Mouse (Mus musculus) liver, embryonic 12.5 days (tissue): ENCODE data around the gene Vpreb3. TPM values are rescaled to one million over a fixed set of nuclear protein-coding genes. Genes with fewer than 3 reads are reported as not detected.
"Not testable (repeated sequence)": the region's sequence is repeated elsewhere in the genome, so short reads cannot be mapped to it uniquely, and the experiment has no call there.

Experiments used
- ATAC-seq: fragments of 200-750 bp; cut with Nextera tagmentation; 2 replicates; pipeline ENCODE4 v1.8.0; 2017; ENCODE audit warnings: moderate number of reproducible peaks, mild to moderate bottlenecking, moderate library complexity
- H3K27ac ChIP-seq: fragments of 300-500 bp; sonication (generic); 2 replicates; pipeline ENCODE4 v1.5.1; 2016; ENCODE audit warnings: mild to moderate bottlenecking
- H3K27me3 ChIP-seq: fragments of 300-500 bp; sonication (generic); replicated peaks from 2 replicates; pipeline ENCODE4 v1.6.1; 2016; ENCODE audit warnings: mild to moderate bottlenecking, moderate library complexity
- H3K36me3 ChIP-seq: fragments of 300-500 bp; sonication (generic); 2 replicates; pipeline ENCODE4 v1.6.1; 2016; ENCODE audit warnings: mild to moderate bottlenecking, moderate library complexity
- H3K4me1 ChIP-seq: fragments of 300-500 bp; sonication (generic); 2 replicates; pipeline ENCODE4 v1.6.1; 2016
- H3K4me2 ChIP-seq: fragments of 300-500 bp; sonication (generic); 2 replicates; pipeline ENCODE4 v1.6.1; 2016; ENCODE audit warnings: mild to moderate bottlenecking, moderate library complexity
- H3K4me3 ChIP-seq: fragments of 300-500 bp; sonication (generic); 2 replicates; pipeline ENCODE4 v1.5.1; 2016; ENCODE audit warnings: mild to moderate bottlenecking, moderate library complexity
- H3K9ac ChIP-seq: fragments of 300-500 bp; sonication (generic); 2 replicates; pipeline ENCODE4 v1.6.1; 2016; ENCODE audit warnings: mild to moderate bottlenecking, moderate library complexity
- H3K9me3 ChIP-seq: fragments of 300-500 bp; sonication (generic); replicated peaks from 2 replicates; pipeline ENCODE4 v1.6.1; 2016; ENCODE audit warnings: mild to moderate bottlenecking, moderate library complexity
- WGBS: fragments of 180-500 bp; shearing (Covaris S2); methylation state at CpG from one replicate; pipeline ENCODE4 v1.1.7; 2016; ENCODE audit not compliant: insufficient replicate concordance; 5-methylcytosine and 5-hydroxymethylcytosine counted together
- polyA plus RNA-seq: library from polyadenylated mRNA; unstranded; fragments of >200 nt; fragmentation: Nextera tagmentation; extraction: Ambion mirVana; gene quantifications from 2 replicates; pipeline ENCODE4 v1.2.1, GENCODE M21; 2016

Gene Vpreb3
- polyA plus RNA-seq, 1 experiment from 2014 or later = 0.27 TPM

DNA sequence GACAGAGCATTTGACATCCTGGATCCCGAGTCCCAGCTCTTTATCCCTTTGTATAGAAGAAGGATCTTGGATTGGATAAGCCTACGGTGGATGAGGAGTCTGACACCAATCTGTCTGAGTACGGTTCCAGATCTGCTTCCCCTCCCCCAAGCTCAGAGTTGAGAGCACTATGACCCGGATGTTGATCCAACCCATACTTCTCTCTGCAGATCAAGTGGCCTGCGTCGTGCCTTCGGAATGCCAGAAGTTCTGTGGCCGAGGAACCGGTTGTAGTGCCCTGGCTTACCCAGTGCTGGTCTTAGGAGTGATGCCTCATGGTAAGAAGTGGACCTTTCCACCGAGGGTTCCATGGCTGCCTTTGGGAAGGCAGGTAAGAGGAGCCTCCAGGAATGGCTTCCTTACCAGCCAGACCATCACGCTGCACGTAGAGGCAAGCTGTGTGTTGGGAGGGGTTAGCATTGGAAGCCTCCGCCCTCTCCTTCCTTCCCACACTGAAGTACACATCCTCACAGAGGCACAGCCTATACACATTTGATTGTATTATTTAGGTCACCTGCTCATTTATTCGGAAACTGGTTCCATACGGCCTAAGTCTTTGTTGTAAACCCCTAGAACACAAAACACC lies 50.9 kb downstream of the Vpreb3 start:
- no peak for ATAC-seq
- H3K27ac ChIP-seq = no peak overlapping the region
- H3K4me2 ChIP-seq = no peak overlapping the region
- H3K36me3 ChIP-seq = no peaks in the 10 kb centered on the region
- H3K9ac ChIP-seq = no peak overlapping the region
- H3K4me1 ChIP-seq = no peaks in the 10 kb centered on the region
- 65% methylated on average over 15 of the region's 15 CpGs for WGBS
- 0 out of 2 replicates have a peak, but pooled peaks cover 3% of the 10 kb centered on the region for H3K27me3 ChIP-seq
- H3K9me3 ChIP-seq = no peaks in the 10 kb centered on the region
- H3K4me3 ChIP-seq = no peak overlapping the region

DNA sequence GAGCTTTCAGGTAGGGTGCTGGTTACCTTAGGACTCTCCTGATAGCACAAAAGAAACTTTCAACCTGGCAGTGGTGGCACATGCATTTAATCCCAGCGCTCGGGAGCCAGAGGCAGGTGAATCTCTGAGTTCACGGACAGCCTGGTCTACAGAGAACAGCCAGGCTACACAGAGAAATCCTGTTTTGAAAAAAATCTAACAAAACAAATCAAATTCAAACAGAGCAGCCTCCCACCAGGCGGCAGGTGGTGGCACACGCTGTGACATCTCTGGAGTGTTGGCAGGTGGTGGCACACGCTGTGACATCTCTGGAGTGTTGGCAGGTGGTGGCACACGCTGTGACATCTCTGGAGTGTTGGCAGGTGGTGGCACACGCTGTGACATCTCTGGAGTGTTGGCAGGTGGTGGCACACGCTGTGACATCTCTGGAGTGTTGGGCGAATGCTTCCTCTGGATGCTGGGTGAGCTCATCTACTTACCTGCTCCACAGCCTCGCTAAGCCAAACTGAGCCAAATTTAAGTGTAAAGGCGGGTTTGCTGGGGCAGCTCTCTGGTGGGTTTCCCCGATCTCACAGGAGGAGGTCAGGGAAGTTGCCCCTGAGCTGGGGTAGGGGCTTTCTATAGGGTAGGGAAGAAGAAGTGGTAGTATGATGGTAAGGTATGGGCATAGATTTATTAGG lies 51.8 kb downstream of the Vpreb3 start:
- H3K4me3 ChIP-seq, H3K9me3 ChIP-seq, H3K27me3 ChIP-seq, H3K27ac ChIP-seq, H3K9ac ChIP-seq, ATAC-seq, H3K4me2 ChIP-seq, H3K4me1 ChIP-seq, H3K36me3 ChIP-seq: not testable (repeated sequence)
- 63% methylated on average over 13 of the region's 13 CpGs for WGBS

- Histone ChIP-seq H3K4me1 (no peaks in the 10 kb centered on the region), H3K36me3 (no peaks in the 10 kb centered on the region), H3K9me3 (no peaks in the 10 kb centered on the region), H3K27me3 (0 out of 2 replicates have a peak, but pooled peaks cover 3% of the 10 kb centered on the region), H3K4me2 (no peak overlapping the region), H3K9ac (no peak overlapping the region), H3K4me3 (no peak overlapping the region), H3K27ac (no peak overlapping the region)
- 79% methylated on average over 11 of the region's 11 CpGs for WGBS
- no peak for ATAC-seq
These were observed 52.6 kb downstream of the Vpreb3 start for GRCm38 (mm10) chr10:75995463-75995862.

GRCm38 (mm10) chr10:75996315-75996714 lies 53.5 kb downstream of the Vpreb3 start:
- H3K9ac ChIP-seq = no peak overlapping the region
- no peak overlapping the region for H3K4me3 ChIP-seq
- 0 out of 2 replicates have a peak, but pooled peaks cover 8% of the 10 kb centered on the region for H3K27me3 ChIP-seq
- no peak overlapping the region for H3K27ac ChIP-seq
- no peaks in the 10 kb centered on the region for H3K9me3 ChIP-seq
- ATAC-seq = no peak
- no peaks in the 10 kb centered on the region for H3K36me3 ChIP-seq
- H3K4me2 ChIP-seq = no peak overlapping the region
- 44% methylated on average over 3 of the region's 3 CpGs for WGBS
- H3K4me1 ChIP-seq = no peaks in the 10 kb centered on the region

Other genes starting within 250 kb of the Vpreb3 start
- gene Cabin1, start 178.7 kb upstream of the Vpreb3 start, polyA plus RNA-seq = 23.7 and 24.4 TPM in 2 replicates
- gene Ddt, start 169.6 kb upstream of the Vpreb3 start, polyA plus RNA-seq = 163 and 171 TPM in 2 replicates
- gene Gm20441, start 162.1 kb upstream of the Vpreb3 start, polyA plus RNA-seq = 0.19 TPM in 1 of 2 replicates, not detected in the other
- gene Gstt3, start 161.6 kb upstream of the Vpreb3 start, polyA plus RNA-seq = 5.9 and 6.7 TPM in 2 replicates
- 38.4 and 38.5 TPM in 2 replicates for gene Gstt1, start 144.5 kb upstream of the Vpreb3 start, polyA plus RNA-seq
- gene Gstt4, start 120.5 kb upstream of the Vpreb3 start, polyA plus RNA-seq = not detected in 2 replicates
- 32.8 and 33.9 TPM in 2 replicates for gene Gstt2, start 105.6 kb upstream of the Vpreb3 start, polyA plus RNA-seq
- 1,383 and 1,459 TPM in 2 replicates for gene Mif, start 82.8 kb upstream of the Vpreb3 start, polyA plus RNA-seq
- gene Derl3, start 49.6 kb upstream of the Vpreb3 start, polyA plus RNA-seq = 1.4 and 2.5 TPM in 2 replicates
- gene Smarcb1, start 21.4 kb upstream of the Vpreb3 start, polyA plus RNA-seq = 99.1 and 109 TPM in 2 replicates
- gene Chchd10, start 9.9 kb upstream of the Vpreb3 start, polyA plus RNA-seq = 101 and 103 TPM in 2 replicates
- 5.7 and 6.0 TPM in 2 replicates for gene Mmp11, start 6.6 kb upstream of the Vpreb3 start, polyA plus RNA-seq
- gene Gm867, start 2.4 kb upstream of the Vpreb3 start, polyA plus RNA-seq = 18.9 and 19.6 TPM in 2 replicates
- gene Gm5134, start 11.5 kb downstream of the Vpreb3 start, polyA plus RNA-seq = 0.06 and 0.07 TPM in 2 replicates
- 17.5 and 21.0 TPM in 2 replicates for gene Zfp280b, start 89.6 kb downstream of the Vpreb3 start, polyA plus RNA-seq
- 0.16 and 0.17 TPM in 2 replicates for gene Slc5a4b, start 167.9 kb downstream of the Vpreb3 start, polyA plus RNA-seq
- gene Slc5a4a, start 204.4 kb downstream of the Vpreb3 start, polyA plus RNA-seq = 0.06 TPM in 1 of 2 replicates, not detected in the other